Mouse (Mus musculus) embryonic fibroblast, embryonic 13.5 days (primary cell): ENCODE measurements at regions not wholly inside any gene's neighbourhood (a gene's known extent, or its start where the extent isn't known, plus 50 kb on each side); places are given as distances from the start of the nearest gene placed in this dataset.

Experiments used
- CTCF ChIP-seq: IDR thresholded peaks from 2 replicates; pipeline ENCODE4 v1.5.1; 2011; ENCODE audit warnings: mild to moderate bottlenecking, control low read depth, low read length, moderate library complexity, borderline replicate concordance; ENCODE audit not compliant: insufficient read depth
- POLR2A ChIP-seq: IDR thresholded peaks from 2 replicates; pipeline ENCODE4 v1.6.1; 2011; ENCODE audit warnings: low read depth, mild to moderate bottlenecking, control low read depth, low read length, moderate library complexity

GRCm38 (mm10) chr2:147617849-147618248 lies 256.1 kb downstream of the Pax1 start:
- no peak for TF ChIP-seq CTCF
- no peak for TF ChIP-seq POLR2A
